Mouse (Mus musculus) inflammation-experienced regulatory T-cells, adult 16 weeks (primary cell): ENCODE measurements around the gene Fcer1a. TPM values are rescaled to one million over a fixed set of nuclear protein-coding genes. Genes with fewer than 3 reads are reported as not detected.

Experiments
- polyA plus RNA-seq: library from polyadenylated mRNA; unstranded; fragments of 100-300 nt; shearing (Covaris generic); gene quantifications from one replicate; pipeline ENCODE4 v1.2.1, GENCODE M21; 2017

Gene Fcer1a
- not detected for polyA plus RNA-seq

GRCm38 (mm10) chr1:173227081-173227480, at the start of gene Fcer1a:
TSS of gene Fcer1a (minus strand) at chr1:173227214.

GRCm38 (mm10) chr1:173265701-173266100, 38.7 kb upstream of the Fcer1a start, which contains the start of gene Olfr418:
TSS of gene Olfr418 (plus strand) at chr1:173266001.

GRCm38 (mm10) chr1:173212092-173212491, 14.9 kb downstream of the Fcer1a start, which contains the start of gene Olfr1404:
TSS of gene Olfr1404 (plus strand) at chr1:173212392.

GRCm38 (mm10) chr1:173197508-173197907, 29.5 kb downstream of the Fcer1a start, which contains the start of gene Olfr218:
TSS of gene Olfr218 (plus strand) at chr1:173197808.

GRCm38 (mm10) chr1:173190540-173190939, 36.5 kb downstream of the Fcer1a start, which contains the start of gene Olfr1406:
TSS of gene Olfr1406 (minus strand) at chr1:173190640.

Other genes with a start within 250 kb of the Fcer1a start
- gene Olfr1408, start 89.8 kb downstream of the Fcer1a start, polyA plus RNA-seq: not detected
- 0.18 TPM for gene Olfr1406, start 36.6 kb downstream of the Fcer1a start, polyA plus RNA-seq
- gene Olfr218, start 29.4 kb downstream of the Fcer1a start, polyA plus RNA-seq: not detected
- gene Olfr1404, start 14.8 kb downstream of the Fcer1a start, polyA plus RNA-seq: not detected
- gene Olfr418, start 38.8 kb upstream of the Fcer1a start, polyA plus RNA-seq: not detected
- not detected for gene Mptx2, start 50.6 kb upstream of the Fcer1a start, polyA plus RNA-seq
- gene Ackr1, start 106.5 kb upstream of the Fcer1a start, polyA plus RNA-seq: not detected
- 83.0 TPM for gene Aim2, start 123.7 kb upstream of the Fcer1a start, polyA plus RNA-seq
- gene Cadm3, start 140.5 kb upstream of the Fcer1a start, polyA plus RNA-seq: not detected